Mouse (Mus musculus): ENCODE measurements at regions not wholly inside any gene's neighbourhood (a gene's known extent, or its start where the extent isn't known, plus 50 kb on each side); places are given as distances from the start of the nearest gene placed in this dataset.

GRCm38 (mm10) chr16:87295727-87296126, 58.3 kb upstream of the N6amt1 start:
- TF ChIP-seq POLR2A (IDR thresholded peaks at IDR 0.05; ENCODE audit: low read depth, low read length) = no peak
- TF ChIP-seq CTCF (IDR thresholded peaks at IDR 0.05; ENCODE audit: extremely low read depth, insufficient read depth, insufficient read length, insufficient replicate concordance) = no peak
- Histone ChIP-seq H3K36me3 (ENCODE audit: control insufficient read depth, insufficient read depth, low read length) (no peaks in the 10 kb centered on the region), H3K4me3 (ENCODE audit: extremely low read depth, insufficient read depth, insufficient read length) (no peak overlapping the region), H3K27ac (ENCODE audit: insufficient read depth, low read length) (no peak overlapping the region), H3K27me3 (ENCODE audit: control insufficient read depth, insufficient read depth, low read length) (no peaks in the 10 kb centered on the region), H3K4me1 (ENCODE audit: control insufficient read depth, insufficient read depth, insufficient read length) (no peaks in the 10 kb centered on the region)
- DNase-seq (ENCODE audit: low read depth in 1 of 2, low spot score in 2 of 2) = no peak
- 37% methylated on average over 5 of the region's 5 CpGs for WGBS

- TF ChIP-seq POLR2A (IDR thresholded peaks at IDR 0.05; ENCODE audit: low read depth, low read length) = no peak
- no peak for TF ChIP-seq CTCF (IDR thresholded peaks at IDR 0.05; ENCODE audit: extremely low read depth, insufficient read depth, insufficient read length, insufficient replicate concordance)
- 95% methylated on average over 1 of the region's 1 CpGs for WGBS
- Histone ChIP-seq H3K27me3 (ENCODE audit: control insufficient read depth, insufficient read depth, low read length) (no peaks in the 10 kb centered on the region), H3K4me1 (ENCODE audit: control insufficient read depth, insufficient read depth, insufficient read length) (no peaks in the 10 kb centered on the region), H3K36me3 (ENCODE audit: control insufficient read depth, insufficient read depth, low read length) (no peaks in the 10 kb centered on the region), H3K27ac (ENCODE audit: insufficient read depth, low read length) (no peak overlapping the region), H3K4me3 (ENCODE audit: extremely low read depth, insufficient read depth, insufficient read length) (no peak overlapping the region)
- DNase-seq (ENCODE audit: low read depth in 1 of 2, low spot score in 2 of 2) = no peak
Observed at GRCm38 (mm10) chr16:87292826-87293225, 61.2 kb upstream of the N6amt1 start.

GRCm38 (mm10) chr16:87291716-87292115, 62.3 kb upstream of the N6amt1 start:
- Histone ChIP-seq H3K36me3 (ENCODE audit: control insufficient read depth, insufficient read depth, low read length) (no peaks in the 10 kb centered on the region), H3K27me3 (ENCODE audit: control insufficient read depth, insufficient read depth, low read length) (no peaks in the 10 kb centered on the region), H3K27ac (ENCODE audit: insufficient read depth, low read length) (no peak overlapping the region), H3K4me1 (ENCODE audit: control insufficient read depth, insufficient read depth, insufficient read length) (no peaks in the 10 kb centered on the region), H3K4me3 (ENCODE audit: extremely low read depth, insufficient read depth, insufficient read length) (no peak overlapping the region)
- no peak for DNase-seq (ENCODE audit: low read depth in 1 of 2, low spot score in 2 of 2)
- TF ChIP-seq CTCF (IDR thresholded peaks at IDR 0.05; ENCODE audit: extremely low read depth, insufficient read depth, insufficient read length, insufficient replicate concordance) = no peak
- no peak for TF ChIP-seq POLR2A (IDR thresholded peaks at IDR 0.05; ENCODE audit: low read depth, low read length)
- WGBS = 82% methylated on average over 2 of the region's 2 CpGs

- H3K36me3 ChIP-seq (ENCODE audit: control insufficient read depth, insufficient read depth, low read length) = no peaks in the 10 kb centered on the region
- 78% methylated on average over 2 of the region's 2 CpGs for WGBS
- H3K4me1 ChIP-seq (ENCODE audit: control insufficient read depth, insufficient read depth, insufficient read length) = no peaks in the 10 kb centered on the region
- no peak for TF ChIP-seq POLR2A (IDR thresholded peaks at IDR 0.05; ENCODE audit: low read depth, low read length)
- TF ChIP-seq CTCF (IDR thresholded peaks at IDR 0.05; ENCODE audit: extremely low read depth, insufficient read depth, insufficient read length, insufficient replicate concordance) = no peak
- DNase-seq (ENCODE audit: low read depth in 1 of 2, low spot score in 2 of 2) = no peak
- no peaks in the 10 kb centered on the region for H3K27me3 ChIP-seq (ENCODE audit: control insufficient read depth, insufficient read depth, low read length)
- no peak overlapping the region for H3K4me3 ChIP-seq (ENCODE audit: extremely low read depth, insufficient read depth, insufficient read length)
- H3K27ac ChIP-seq (ENCODE audit: insufficient read depth, low read length) = no peak overlapping the region
Observed at GRCm38 (mm10) chr16:87285639-87286038, 68.3 kb upstream of the N6amt1 start.

- Histone ChIP-seq H3K4me1 (ENCODE audit: control insufficient read depth, insufficient read depth, insufficient read length) (no peaks in the 10 kb centered on the region), H3K36me3 (ENCODE audit: control insufficient read depth, insufficient read depth, low read length) (no peaks in the 10 kb centered on the region), H3K4me3 (ENCODE audit: extremely low read depth, insufficient read depth, insufficient read length) (no peak overlapping the region), H3K27ac (ENCODE audit: insufficient read depth, low read length) (no peak overlapping the region), H3K27me3 (ENCODE audit: control insufficient read depth, insufficient read depth, low read length) (no peaks in the 10 kb centered on the region)
- WGBS = 35% methylated on average over 7 of the region's 7 CpGs
- TF ChIP-seq POLR2A (IDR thresholded peaks at IDR 0.05; ENCODE audit: low read depth, low read length) = no peak
- TF ChIP-seq CTCF (IDR thresholded peaks at IDR 0.05; ENCODE audit: extremely low read depth, insufficient read depth, insufficient read length, insufficient replicate concordance) = peak; percentile 17; the same call in 1 of the 2 replicates
- peak in 1 of 2 experiments; percentile 8 for DNase-seq (ENCODE audit: low read depth in 1 of 2, low spot score in 2 of 2)
Observed at GRCm38 (mm10) chr16:87284835-87285510, 69.0 kb upstream of the N6amt1 start.

- no peaks in the 10 kb centered on the region for H3K36me3 ChIP-seq (ENCODE audit: control insufficient read depth, insufficient read depth, low read length)
- H3K4me1 ChIP-seq (ENCODE audit: control insufficient read depth, insufficient read depth, insufficient read length) = no peaks in the 10 kb centered on the region
- no peak for TF ChIP-seq CTCF (IDR thresholded peaks at IDR 0.05; ENCODE audit: extremely low read depth, insufficient read depth, insufficient read length, insufficient replicate concordance)
- TF ChIP-seq POLR2A (IDR thresholded peaks at IDR 0.05; ENCODE audit: low read depth, low read length) = no peak
- no peaks in the 10 kb centered on the region for H3K27me3 ChIP-seq (ENCODE audit: control insufficient read depth, insufficient read depth, low read length)
- no peak for DNase-seq (ENCODE audit: low read depth in 1 of 2, low spot score in 2 of 2)
- WGBS = 73% methylated on average over 1 of the region's 1 CpGs
- H3K27ac ChIP-seq (ENCODE audit: insufficient read depth, low read length) = no peak overlapping the region
- H3K4me3 ChIP-seq (ENCODE audit: extremely low read depth, insufficient read depth, insufficient read length) = no peak overlapping the region
Observed at GRCm38 (mm10) chr16:87278518-87278917, 75.5 kb upstream of the N6amt1 start.

GRCm38 (mm10) chr16:87272363-87272762, 81.6 kb upstream of the N6amt1 start:
- Histone ChIP-seq H3K27ac (ENCODE audit: insufficient read depth, low read length) (no peak overlapping the region), H3K27me3 (ENCODE audit: control insufficient read depth, insufficient read depth, low read length) (no peaks in the 10 kb centered on the region), H3K36me3 (ENCODE audit: control insufficient read depth, insufficient read depth, low read length) (no peaks in the 10 kb centered on the region), H3K4me1 (ENCODE audit: control insufficient read depth, insufficient read depth, insufficient read length) (no peaks in the 10 kb centered on the region), H3K4me3 (ENCODE audit: extremely low read depth, insufficient read depth, insufficient read length) (no peak overlapping the region)
- no peak for DNase-seq (ENCODE audit: low read depth in 1 of 2, low spot score in 2 of 2)
- 65% methylated on average over 5 of the region's 5 CpGs for whole genome bisulfite sequencing
- TF ChIP-seq CTCF (IDR thresholded peaks at IDR 0.05; ENCODE audit: extremely low read depth, insufficient read depth, insufficient read length, insufficient replicate concordance) (no peak), POLR2A (IDR thresholded peaks at IDR 0.05; ENCODE audit: low read depth, low read length) (no peak)

Data from spleen, adult 2 months (tissue).